Mouse (Mus musculus) hindbrain, embryonic 12.5 days (tissue): ENCODE measurements around the gene Crybb3. TPM values are rescaled to one million over a fixed set of nuclear protein-coding genes. Genes with fewer than 3 reads are reported as not detected.

Source experiments
- ATAC-seq: fragments of 200-750 bp; cut with Nextera tagmentation; 2 replicates; pipeline ENCODE4 v1.8.0; 2017; ENCODE audit warnings: moderate TSS enrichment; ENCODE audit not compliant: low FRiP score
- H3K27ac ChIP-seq: fragments of 300-500 bp; sonication (generic); 2 replicates; pipeline ENCODE4 v1.5.1; 2016; ENCODE audit warnings: mild to moderate bottlenecking
- H3K27me3 ChIP-seq: fragments of 300-500 bp; sonication (generic); 2 replicates; pipeline ENCODE4 v1.6.1; 2016; ENCODE audit warnings: mild to moderate bottlenecking
- H3K36me3 ChIP-seq: fragments of 300-500 bp; sonication (generic); 2 replicates; pipeline ENCODE4 v1.6.1; 2016; ENCODE audit warnings: mild to moderate bottlenecking
- H3K4me1 ChIP-seq: fragments of 300-500 bp; sonication (generic); 2 replicates; pipeline ENCODE4 v1.6.1; 2016
- H3K4me2 ChIP-seq: fragments of 300-500 bp; sonication (generic); replicated peaks from 2 replicates; pipeline ENCODE4 v1.6.1; 2016; ENCODE audit warnings: mild to moderate bottlenecking
- H3K4me3 ChIP-seq: fragments of 300-500 bp; sonication (generic); 2 replicates; pipeline ENCODE4 v1.5.1; 2016; ENCODE audit warnings: mild to moderate bottlenecking
- H3K9ac ChIP-seq: fragments of 300-500 bp; sonication (generic); 2 replicates; pipeline ENCODE4 v1.6.1; 2016; ENCODE audit warnings: mild to moderate bottlenecking, moderate library complexity
- H3K9me3 ChIP-seq: fragments of 300-500 bp; sonication (generic); replicated peaks from 2 replicates; pipeline ENCODE4 v1.6.1; 2016; ENCODE audit warnings: mild to moderate bottlenecking
- WGBS: fragments of 180-500 bp; shearing (Covaris S2); methylation state at CpG from one replicate; pipeline ENCODE4 v1.1.7; 2016; 5-methylcytosine and 5-hydroxymethylcytosine counted together
- polyA plus RNA-seq: library from polyadenylated mRNA; unstranded; fragments of >200 nt; fragmentation: Nextera tagmentation; extraction: Ambion mirVana; gene quantifications from 2 replicates; pipeline ENCODE4 v1.2.1, GENCODE M21; 2016

Gene Crybb3
- polyA plus RNA-seq, 1 experiment from 2014 or later = 0.74 TPM

GRCm38 (mm10) chr5:113100422-113100821 lies 19.0 kb upstream of the Crybb3 start:
- H3K4me1 ChIP-seq = peaks cover 12% of the 10 kb centered on the region
- H3K9me3 ChIP-seq = no peaks in the 10 kb centered on the region
- H3K4me2 ChIP-seq = no peak overlapping the region
- no peak overlapping the region for H3K4me3 ChIP-seq
- no peak overlapping the region for H3K9ac ChIP-seq
- no peaks in the 10 kb centered on the region for H3K36me3 ChIP-seq
- ATAC-seq = no peak
- H3K27me3 ChIP-seq = no peaks in the 10 kb centered on the region; the same call in 1 of the 2 replicates
- 86% methylated on average over 11 of the region's 11 CpGs for WGBS
- H3K27ac ChIP-seq = no peak overlapping the region

GRCm38 (mm10) chr5:113099546-113099945 lies 18.2 kb upstream of the Crybb3 start:
- WGBS = 25% methylated on average over 1 of the region's 1 CpGs
- H3K9me3 ChIP-seq = no peaks in the 10 kb centered on the region
- no peak overlapping the region for H3K4me2 ChIP-seq
- H3K27ac ChIP-seq = no peak overlapping the region
- no peak overlapping the region for H3K4me3 ChIP-seq
- no peaks in the 10 kb centered on the region; the same call in 1 of the 2 replicates for H3K27me3 ChIP-seq
- peaks cover 12% of the 10 kb centered on the region for H3K4me1 ChIP-seq
- no peak overlapping the region for H3K9ac ChIP-seq
- H3K36me3 ChIP-seq = no peaks in the 10 kb centered on the region
- ATAC-seq = peak; percentile 8; the same call in 1 of the 2 replicates

GRCm38 (mm10) chr5:113097551-113097950 lies 16.2 kb upstream of the Crybb3 start:
- Histone ChIP-seq H3K27me3 (no peaks in the 10 kb centered on the region; the same call in 1 of the 2 replicates), H3K9me3 (no peaks in the 10 kb centered on the region), H3K4me1 (peaks cover 4% of the 10 kb centered on the region), H3K9ac (no peak overlapping the region), H3K36me3 (no peaks in the 10 kb centered on the region), H3K27ac (no peak overlapping the region), H3K4me3 (no peak overlapping the region), H3K4me2 (no peak overlapping the region)
- WGBS = 87% methylated on average over 17 of the region's 17 CpGs
- ATAC-seq = no peak

GRCm38 (mm10) chr5:113095456-113095855 lies 14.1 kb upstream of the Crybb3 start:
- Histone ChIP-seq H3K4me3 (no peak overlapping the region), H3K27ac (no peak overlapping the region), H3K36me3 (no peaks in the 10 kb centered on the region; the same call in 1 of the 2 replicates), H3K9me3 (no peaks in the 10 kb centered on the region), H3K4me1 (0 out of 2 replicates have a peak, but pooled peaks cover 2% of the 10 kb centered on the region), H3K4me2 (no peak overlapping the region), H3K27me3 (no peaks in the 10 kb centered on the region), H3K9ac (no peak overlapping the region)
- ATAC-seq = no peak
- WGBS = 93% methylated on average over 18 of the region's 18 CpGs

GRCm38 (mm10) chr5:113092406-113092805 lies 11.0 kb upstream of the Crybb3 start:
- Histone ChIP-seq H3K9me3 (no peaks in the 10 kb centered on the region), H3K4me1 (0 out of 2 replicates have a peak, but pooled peaks cover 2% of the 10 kb centered on the region), H3K4me2 (no peak overlapping the region), H3K27ac (no peak overlapping the region), H3K4me3 (no peak overlapping the region), H3K36me3 (no peaks in the 10 kb centered on the region; the same call in 1 of the 2 replicates), H3K27me3 (no peaks in the 10 kb centered on the region), H3K9ac (no peak overlapping the region)
- 74% methylated on average over 7 of the region's 7 CpGs for WGBS
- no peak for ATAC-seq

GRCm38 (mm10) chr5:113091162-113091561 lies 9.8 kb upstream of the Crybb3 start:
- Histone ChIP-seq H3K27ac (no peak overlapping the region), H3K27me3 (no peaks in the 10 kb centered on the region), H3K9me3 (no peaks in the 10 kb centered on the region), H3K4me2 (no peak overlapping the region), H3K36me3 (no peaks in the 10 kb centered on the region; the same call in 1 of the 2 replicates), H3K9ac (no peak overlapping the region), H3K4me3 (no peak overlapping the region), H3K4me1 (0 out of 2 replicates have a peak, but pooled peaks cover 2% of the 10 kb centered on the region)
- peak; percentile 39; the same call in 1 of the 2 replicates for ATAC-seq
- WGBS = 55% methylated on average over 5 of the region's 5 CpGs

- Histone ChIP-seq H3K4me3 (no peak overlapping the region), H3K36me3 (no peaks in the 10 kb centered on the region; the same call in 1 of the 2 replicates), H3K9me3 (no peaks in the 10 kb centered on the region), H3K4me1 (0 out of 2 replicates have a peak, but pooled peaks cover 2% of the 10 kb centered on the region), H3K27ac (no peak overlapping the region), H3K9ac (no peak overlapping the region), H3K27me3 (no peaks in the 10 kb centered on the region), H3K4me2 (no peak overlapping the region)
- WGBS = 93% methylated on average over 11 of the region's 11 CpGs
- ATAC-seq = 0 out of 2 replicates have a peak, but pooled peaks have one; percentile 26
Measured at GRCm38 (mm10) chr5:113090750-113091149, 9.4 kb upstream of the Crybb3 start.

GRCm38 (mm10) chr5:113090077-113090690 lies 8.8 kb upstream of the Crybb3 start:
- ATAC-seq = no peak

GRCm38 (mm10) chr5:113087465-113087864 lies 6.1 kb upstream of the Crybb3 start:
- WGBS = 78% methylated on average over 1 of the region's 2 CpGs
- Histone ChIP-seq H3K27me3 (no peaks in the 10 kb centered on the region), H3K36me3 (no peaks in the 10 kb centered on the region; the same call in 1 of the 2 replicates), H3K9ac (no peak overlapping the region), H3K27ac (no peak overlapping the region), H3K4me3 (no peak overlapping the region), H3K4me2 (no peak overlapping the region), H3K4me1 (peaks cover 7% of the 10 kb centered on the region; the same call in 1 of the 2 replicates), H3K9me3 (no peaks in the 10 kb centered on the region)
- no peak for ATAC-seq

More at GRCm38 (mm10) chr5:113090077-113090690, 8.8 kb upstream of the Crybb3 start:
- Histone ChIP-seq H3K9ac (no peak overlapping the region), H3K4me2 (no peak overlapping the region), H3K27me3 (no peaks in the 10 kb centered on the region), H3K36me3 (no peaks in the 10 kb centered on the region; the same call in 1 of the 2 replicates), H3K4me3 (no peak overlapping the region), H3K4me1 (0 out of 2 replicates have a peak, but pooled peaks cover 2% of the 10 kb centered on the region), H3K9me3 (no peaks in the 10 kb centered on the region), H3K27ac (no peak overlapping the region)
- WGBS = 90% methylated on average over 24 of the region's 24 CpGs

GRCm38 (mm10) chr5:113086990-113087389 lies 5.6 kb upstream of the Crybb3 start:
- no peak overlapping the region for H3K4me3 ChIP-seq
- H3K27me3 ChIP-seq = no peaks in the 10 kb centered on the region
- no peaks in the 10 kb centered on the region; the same call in 1 of the 2 replicates for H3K36me3 ChIP-seq
- no peak for ATAC-seq
- no peaks in the 10 kb centered on the region for H3K9me3 ChIP-seq
- no peak overlapping the region for H3K4me2 ChIP-seq
- H3K27ac ChIP-seq = no peak overlapping the region
- peaks cover 7% of the 10 kb centered on the region; the same call in 1 of the 2 replicates for H3K4me1 ChIP-seq
- H3K9ac ChIP-seq = no peak overlapping the region
- WGBS = 61% methylated on average over 4 of the region's 4 CpGs

- H3K4me1 ChIP-seq = peaks cover 5% of the 10 kb centered on the region; the same call in 1 of the 2 replicates
- H3K9ac ChIP-seq = no peak overlapping the region
- no peak overlapping the region for H3K4me3 ChIP-seq
- 79% methylated on average over 12 of the region's 12 CpGs for WGBS
- H3K9me3 ChIP-seq = no peaks in the 10 kb centered on the region
- no peak for ATAC-seq
- H3K36me3 ChIP-seq = no peaks in the 10 kb centered on the region; the same call in 1 of the 2 replicates
- H3K27me3 ChIP-seq = no peaks in the 10 kb centered on the region
- H3K4me2 ChIP-seq = no peak overlapping the region
- no peak overlapping the region for H3K27ac ChIP-seq
Measured at GRCm38 (mm10) chr5:113086439-113086838, 5.1 kb upstream of the Crybb3 start.

- Histone ChIP-seq H3K4me1 (peaks cover 5% of the 10 kb centered on the region; the same call in 1 of the 2 replicates), H3K4me2 (no peak overlapping the region), H3K9me3 (no peaks in the 10 kb centered on the region), H3K27me3 (no peaks in the 10 kb centered on the region), H3K27ac (no peak overlapping the region), H3K4me3 (no peak overlapping the region), H3K9ac (no peak overlapping the region), H3K36me3 (no peaks in the 10 kb centered on the region)
- WGBS = 84% methylated on average over 2 of the region's 2 CpGs
- no peak for ATAC-seq
Measured at GRCm38 (mm10) chr5:113085931-113086330, 4.5 kb upstream of the Crybb3 start.
